Mouse (Mus musculus) heart, embryonic 16.5 days (tissue): ENCODE data around the gene Tmem138. TPM values are rescaled to one million over a fixed set of nuclear protein-coding genes. Genes with fewer than 3 reads are reported as not detected.

ENCODE experiments used
- ATAC-seq: fragments of 200-750 bp; cut with Nextera tagmentation; replicated peaks from 2 replicates; pipeline ENCODE4 v1.8.0; 2017; ENCODE audit warnings: moderate number of reproducible peaks; ENCODE audit not compliant: insufficient read depth, low FRiP score; ENCODE audit errors: extremely low read depth
- H3K27ac ChIP-seq: fragments of 300-500 bp; sonication (generic); 2 replicates; pipeline ENCODE4 v1.5.1; 2014; ENCODE audit warnings: mild to moderate bottlenecking, low read length, control low read depth, moderate library complexity
- H3K27me3 ChIP-seq: fragments of 300-500 bp; sonication (generic); 2 replicates; pipeline ENCODE4 v1.6.1; 2014; ENCODE audit warnings: low read length, mixed read lengths; ENCODE audit not compliant: control insufficient read depth, insufficient read depth
- H3K36me3 ChIP-seq: fragments of 300-500 bp; sonication (generic); 2 replicates; pipeline ENCODE4 v1.6.1; 2014; ENCODE audit not compliant: control insufficient read depth, insufficient read depth
- H3K4me1 ChIP-seq: fragments of 300-500 bp; sonication (generic); 2 replicates; pipeline ENCODE4 v1.6.1; 2014; ENCODE audit warnings: low read length, mixed read lengths; ENCODE audit not compliant: control insufficient read depth, insufficient read depth
- H3K4me2 ChIP-seq: fragments of 300-500 bp; sonication (generic); 2 replicates; pipeline ENCODE4 v1.6.1; 2014; ENCODE audit warnings: low read depth, mild to moderate bottlenecking, control low read depth, low read length
- H3K4me3 ChIP-seq: fragments of 300-500 bp; sonication (generic); 2 replicates; pipeline ENCODE4 v1.5.1; 2014; ENCODE audit warnings: mild to moderate bottlenecking, control low read depth, low read length
- H3K9ac ChIP-seq: fragments of 300-500 bp; sonication (generic); 2 replicates; pipeline ENCODE4 v1.6.1; 2014; ENCODE audit warnings: low read length, control low read depth
- H3K9me3 ChIP-seq: fragments of 300-500 bp; sonication (generic); replicated peaks from 2 replicates; pipeline ENCODE4 v1.6.1; 2016; ENCODE audit warnings: low read length; ENCODE audit not compliant: control insufficient read depth
- WGBS: fragments of 180-500 bp; shearing (Covaris S2); extraction: QIAGEN DNeasy Blood & Tissue Kit; methylation state at CpG from one replicate; pipeline ENCODE4 v1.1.7; 2014; 5-methylcytosine and 5-hydroxymethylcytosine counted together
- polyA plus RNA-seq: library from polyadenylated mRNA; unstranded; fragments of >200 nt; fragmentation: Nextera tagmentation; extraction: Ambion mirVana; gene quantifications from 2 replicates; pipeline ENCODE4 v1.2.1, GENCODE M21; 2015

Gene Tmem138
- 25.1 TPM in 2 replicates for polyA plus RNA-seq

DNA sequence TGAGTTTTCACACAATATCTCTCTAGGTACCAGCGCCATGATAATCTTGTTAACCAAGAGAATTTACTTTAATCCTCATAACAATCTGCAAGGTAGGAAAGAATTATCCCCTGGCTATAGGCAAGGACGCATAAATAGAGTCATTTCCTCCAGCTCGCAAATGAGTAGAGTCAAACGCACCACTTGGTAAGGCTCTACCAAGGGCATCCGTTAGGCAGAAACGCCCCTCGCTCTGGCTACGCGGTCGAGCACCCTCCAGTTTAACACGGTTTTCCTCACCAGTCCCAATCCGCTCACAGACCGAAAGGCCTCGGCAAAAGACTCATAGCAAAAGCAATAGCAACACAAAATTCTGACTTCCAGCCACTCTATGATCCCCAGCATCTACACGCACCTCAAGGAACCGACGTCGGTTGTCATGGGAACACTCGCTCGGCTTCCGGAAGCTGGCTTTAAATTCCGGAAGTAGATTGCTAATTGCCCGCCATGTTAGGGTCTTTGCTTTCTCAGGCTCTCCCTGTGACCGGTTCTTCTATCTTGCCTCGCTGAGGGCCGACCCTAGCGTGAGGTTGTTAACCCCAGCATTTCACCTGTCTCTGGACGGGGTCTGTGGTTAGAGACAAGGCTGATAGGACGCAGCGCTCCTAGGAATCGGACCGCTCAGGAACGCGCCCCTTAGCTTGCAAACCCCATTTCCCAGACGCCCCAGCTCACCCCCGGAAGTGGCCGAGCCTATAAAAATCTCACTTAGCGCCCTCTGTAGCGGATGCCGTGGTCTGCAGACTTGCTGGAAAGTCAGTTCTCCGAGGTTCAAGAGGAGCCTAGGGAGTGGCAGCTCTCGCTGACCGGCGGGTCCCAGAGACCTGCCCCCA, at the start of gene Tmem138, which contains the start of gene Cyb561a3:
Gene Tmem138, minus strand, starts transcription at position 673 of the 872 bp plus-strand sequence.
Gene Cyb561a3, plus strand, starts transcription at position 483 of the 872 bp plus-strand sequence.
- peaks cover 17% of the 10 kb centered on the region; the same call in 1 of the 2 replicates for H3K36me3 ChIP-seq
- peaks cover 10% of the 10 kb centered on the region for H3K4me1 ChIP-seq
- under 1% methylated on average over 44 of the region's 44 CpGs for WGBS
- H3K9me3 ChIP-seq: no peaks in the 10 kb centered on the region
- peak within 1 kb of the TSS; percentile 75 for H3K4me2 ChIP-seq
- peak within 1 kb of the TSS; percentile 84 for H3K9ac ChIP-seq
- H3K27me3 ChIP-seq: no peaks in the 10 kb centered on the region
- H3K27ac ChIP-seq: peak within 1 kb of the TSS; percentile 92
- peak; percentile 92 for ATAC-seq
- peak within 1 kb of the TSS; percentile 69 for H3K4me3 ChIP-seq

DNA sequence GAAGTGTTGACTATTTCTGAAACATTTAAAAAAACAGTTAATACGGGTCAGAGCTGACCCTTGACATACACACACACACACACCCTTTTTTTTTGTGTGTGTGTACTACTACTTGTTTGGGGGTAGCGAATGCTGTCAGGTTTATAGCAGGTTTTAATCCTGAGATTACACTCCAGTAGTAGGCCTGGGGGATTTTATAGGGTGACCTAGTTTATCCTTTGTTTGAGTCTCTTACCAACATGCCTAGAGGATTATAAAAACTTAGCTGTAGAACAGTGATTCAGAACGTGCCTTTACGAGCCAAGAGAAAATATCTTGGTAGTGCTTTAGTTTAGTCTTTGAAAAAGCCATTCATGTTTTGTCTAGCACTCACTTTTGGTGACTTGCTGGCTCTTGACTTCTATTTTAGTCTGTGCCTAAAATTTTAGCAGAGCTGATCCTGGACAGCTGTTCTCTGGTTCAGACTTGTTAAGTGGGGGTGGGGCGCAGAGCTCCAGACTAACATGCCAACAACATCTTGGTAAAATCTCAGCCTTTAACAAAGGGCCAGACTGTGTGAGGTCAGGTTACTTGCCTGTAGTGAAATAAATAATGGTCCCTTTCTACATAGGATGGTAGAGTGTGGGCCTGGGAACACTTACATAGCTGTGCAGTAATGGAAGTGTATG, 31.5 kb upstream of the Tmem138 start:
- H3K4me3 ChIP-seq: no peak overlapping the region
- no peak overlapping the region for H3K4me2 ChIP-seq
- peaks cover 54% of the 10 kb centered on the region for H3K36me3 ChIP-seq
- 72% methylated on average over 5 of the region's 5 CpGs for WGBS
- H3K27me3 ChIP-seq: no peaks in the 10 kb centered on the region
- H3K4me1 ChIP-seq: peaks cover 15% of the 10 kb centered on the region
- 0 out of 2 replicates have a peak overlapping the region, but pooled peaks have one; percentile 7 for H3K27ac ChIP-seq
- ATAC-seq: no peak
- H3K9me3 ChIP-seq: no peaks in the 10 kb centered on the region
- no peak overlapping the region for H3K9ac ChIP-seq

DNA sequence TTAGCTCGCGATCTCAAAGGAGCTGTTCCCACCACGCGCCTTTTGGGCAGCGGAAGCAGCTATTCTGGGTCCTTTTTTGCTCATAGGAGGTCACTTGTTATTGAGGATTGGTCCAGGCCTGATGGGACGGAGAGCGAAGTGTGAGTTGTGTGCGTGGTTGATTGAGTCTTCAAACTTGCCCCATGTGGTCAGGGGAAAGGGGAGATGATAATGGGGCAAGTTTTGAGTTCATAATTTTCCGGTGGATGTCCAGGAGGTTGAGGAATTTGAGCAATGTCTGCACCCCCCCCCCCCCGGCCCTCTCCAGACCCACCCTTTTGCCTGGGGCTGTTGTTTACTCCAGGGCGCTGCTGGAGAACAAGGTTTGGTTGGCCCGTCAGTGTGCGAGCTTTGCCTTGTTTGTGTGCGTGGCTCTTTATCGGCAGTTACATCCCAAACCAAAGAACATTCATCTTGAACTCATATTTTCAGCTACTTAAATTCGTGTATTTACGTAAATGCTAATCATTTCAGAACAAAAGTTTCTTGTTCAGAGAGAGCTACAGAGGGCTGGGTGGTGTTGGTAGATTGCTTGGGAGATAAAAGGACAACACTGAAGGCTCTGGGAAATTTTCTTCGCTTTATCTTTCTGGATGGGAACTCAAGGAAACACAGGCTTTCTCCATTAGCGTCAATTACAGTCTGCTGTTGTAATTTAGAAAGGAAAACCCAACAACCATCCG, 28.9 kb upstream of the Tmem138 start:
- Histone ChIP-seq H3K4me2 (peak overlapping the region; percentile 64), H3K9ac (peak overlapping the region; percentile 98), H3K27me3 (no peaks in the 10 kb centered on the region), H3K27ac (peak overlapping the region; percentile 96), H3K4me1 (peaks cover 24% of the 10 kb centered on the region), H3K9me3 (no peaks in the 10 kb centered on the region), H3K4me3 (peak overlapping the region; percentile 94), H3K36me3 (peaks cover 30% of the 10 kb centered on the region)
- WGBS: 3% methylated on average over 20 of the region's 20 CpGs
- ATAC-seq: 0 out of 2 replicates have a peak, but pooled peaks have one; percentile 8

DNA sequence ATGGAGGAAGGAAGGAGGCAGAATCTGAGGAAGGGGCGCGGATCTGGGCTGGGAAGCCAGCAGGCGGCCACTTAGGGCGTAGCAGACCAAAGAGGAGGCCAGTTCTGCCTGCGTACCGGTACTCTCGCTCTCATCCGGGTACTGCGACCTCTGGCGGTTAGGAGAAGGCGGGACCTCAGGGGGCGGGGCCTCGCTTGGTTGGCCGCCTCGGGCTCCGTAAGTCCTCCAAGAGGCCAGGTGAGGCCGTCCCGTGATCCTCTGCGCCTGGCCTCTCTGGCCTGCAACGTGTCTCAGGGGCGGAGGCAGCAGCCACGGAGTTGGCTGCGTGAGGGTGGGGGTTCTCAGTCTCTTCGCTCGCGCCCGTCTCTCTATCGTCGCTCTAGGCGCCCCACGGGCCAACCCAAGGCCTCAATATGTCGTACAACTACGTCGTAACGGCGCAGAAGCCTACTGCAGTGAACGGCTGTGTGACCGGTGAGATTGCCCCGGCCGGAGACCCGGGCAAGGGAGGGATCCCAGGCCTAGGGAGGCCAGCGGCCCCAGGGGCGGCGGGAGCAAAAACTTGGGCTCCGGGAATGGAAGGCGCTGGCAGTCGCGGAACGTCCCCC, 28.2 kb upstream of the Tmem138 start, which contains the start of the genes Ddb1 and Tkfc:
Gene Ddb1, plus strand, starts transcription at position 35 of the 608 bp plus-strand sequence.
Gene Tkfc, minus strand, starts transcription at position 362 of the 608 bp plus-strand sequence.
- no peaks in the 10 kb centered on the region for H3K27me3 ChIP-seq
- peak within 1 kb of the TSS; percentile 96 for H3K27ac ChIP-seq
- peak; percentile 97 for ATAC-seq
- H3K36me3 ChIP-seq: peaks cover 24% of the 10 kb centered on the region
- no peaks in the 10 kb centered on the region for H3K9me3 ChIP-seq
- H3K9ac ChIP-seq: peak within 1 kb of the TSS; percentile 98
- H3K4me1 ChIP-seq: peaks cover 24% of the 10 kb centered on the region
- peak within 1 kb of the TSS; percentile 74 for H3K4me2 ChIP-seq
- under 1% methylated on average over 49 of the region's 49 CpGs for WGBS
- peak within 1 kb of the TSS; percentile 94 for H3K4me3 ChIP-seq

DNA sequence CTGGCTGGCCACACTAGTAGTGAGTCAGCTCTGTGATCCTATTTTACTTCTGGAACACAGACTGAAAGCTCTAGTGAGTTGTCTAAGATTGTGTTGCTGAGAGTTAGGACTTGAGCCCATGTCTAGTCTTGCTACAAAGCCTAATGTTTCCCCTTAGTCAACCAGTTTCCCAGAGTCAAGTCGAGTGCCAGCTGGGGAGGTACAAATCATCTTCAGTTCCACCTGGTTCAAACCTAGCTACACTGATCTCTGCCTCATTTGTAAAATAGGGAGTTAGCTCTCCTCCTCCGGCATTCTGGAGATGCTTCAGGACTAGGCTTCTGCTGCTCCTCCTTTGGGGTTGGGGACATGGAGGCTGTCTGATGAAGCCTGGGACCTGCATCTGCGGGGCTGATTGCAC, 27.4 kb upstream of the Tmem138 start:
- Histone ChIP-seq H3K27ac (peak overlapping the region; percentile 94), H3K4me1 (peaks cover 24% of the 10 kb centered on the region), H3K4me2 (peak overlapping the region; percentile 74), H3K27me3 (no peaks in the 10 kb centered on the region), H3K9me3 (no peaks in the 10 kb centered on the region), H3K4me3 (peak overlapping the region; percentile 94), H3K9ac (peak overlapping the region; percentile 98), H3K36me3 (peaks cover 17% of the 10 kb centered on the region)
- 49% methylated on average over 3 of the region's 3 CpGs for WGBS
- no peak for ATAC-seq

DNA sequence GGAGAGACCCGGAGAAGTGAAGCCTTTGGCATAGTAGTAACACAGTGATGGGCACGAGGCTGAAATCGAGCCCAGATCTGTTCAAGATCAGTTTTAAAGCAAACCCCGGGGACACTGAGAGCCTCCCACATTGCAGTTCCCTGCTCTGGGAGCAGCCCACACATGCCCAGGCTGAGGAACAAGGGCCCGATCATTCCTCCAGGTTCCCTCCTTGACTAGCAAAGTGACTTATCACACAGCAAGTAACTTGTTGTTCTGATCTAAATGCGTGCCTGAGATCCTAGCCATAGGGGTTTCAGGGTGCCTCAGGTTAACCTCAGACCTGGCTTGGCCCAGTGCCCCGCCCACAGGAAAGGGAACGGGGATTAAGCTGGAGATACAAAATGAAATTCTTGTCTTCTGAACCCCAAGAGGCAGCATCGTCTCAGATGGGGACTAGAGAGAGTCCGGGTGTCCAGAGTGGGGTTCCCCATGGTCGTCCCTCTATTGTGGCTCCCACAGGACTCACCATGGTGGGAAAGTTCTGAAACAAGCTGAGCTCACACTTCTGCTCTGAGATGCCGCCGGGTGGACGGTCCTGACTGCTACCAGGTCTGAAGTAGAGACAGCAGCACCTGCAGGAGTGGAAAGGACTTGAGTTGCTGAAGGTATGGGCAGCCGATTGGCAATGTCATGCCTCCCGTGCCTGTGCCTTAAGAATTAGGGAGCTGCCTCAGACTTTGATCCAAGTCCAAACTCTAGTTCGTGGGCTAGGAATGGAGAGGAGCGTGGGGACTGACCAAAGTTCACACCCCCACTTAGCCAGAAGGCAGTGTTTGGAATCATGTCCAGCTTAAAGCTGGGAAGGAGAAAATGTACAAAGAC, 26.7 kb upstream of the Tmem138 start:
- WGBS: 76% methylated on average over 18 of the region's 18 CpGs
- Histone ChIP-seq H3K27me3 (no peaks in the 10 kb centered on the region), H3K9me3 (no peaks in the 10 kb centered on the region), H3K4me2 (no peak overlapping the region), H3K4me1 (peaks cover 24% of the 10 kb centered on the region), H3K9ac (peak overlapping the region; percentile 98), H3K27ac (peak overlapping the region; percentile 94), H3K4me3 (no peak overlapping the region), H3K36me3 (peaks cover 14% of the 10 kb centered on the region)
- ATAC-seq: no peak

DNA sequence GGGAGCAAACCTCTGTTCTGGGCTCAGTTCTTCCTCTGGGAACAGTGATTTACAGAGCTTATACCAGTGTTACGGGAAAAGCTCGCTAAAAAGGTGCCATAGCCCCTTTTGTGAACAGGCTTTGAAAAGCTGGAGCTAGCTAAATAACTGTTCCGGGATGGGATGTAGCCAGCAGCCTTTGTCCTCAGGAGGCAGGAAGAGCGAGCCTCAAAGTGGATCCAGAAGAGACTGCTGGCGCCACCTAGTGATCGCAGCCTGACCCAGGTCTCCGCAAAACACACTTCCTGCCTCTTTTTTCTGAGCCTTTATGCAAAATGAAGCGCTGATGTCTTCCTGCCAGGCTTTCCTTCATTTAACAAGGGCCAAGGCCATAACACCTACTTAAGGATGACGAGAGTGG, 25.6 kb upstream of the Tmem138 start:
- H3K27me3 ChIP-seq: no peaks in the 10 kb centered on the region
- H3K9ac ChIP-seq: peak overlapping the region; percentile 72
- H3K36me3 ChIP-seq: peaks cover 3% of the 10 kb centered on the region
- H3K4me1 ChIP-seq: peaks cover 21% of the 10 kb centered on the region
- WGBS: 1% methylated on average over 9 of the region's 9 CpGs
- no peaks in the 10 kb centered on the region for H3K9me3 ChIP-seq
- peak overlapping the region; percentile 42 for H3K4me3 ChIP-seq
- H3K27ac ChIP-seq: peak overlapping the region; percentile 86
- ATAC-seq: peak; percentile 53
- H3K4me2 ChIP-seq: peak overlapping the region; percentile 67
